Mouse (Mus musculus) ES-E14 (cell line): ENCODE data around the gene Msi2.

Experiments used
- CHD2 ChIP-seq: IDR thresholded peaks from 2 replicates; pipeline ENCODE4 v1.6.1; 2014; ENCODE audit warnings: mild to moderate bottlenecking, low read depth, low read length, inconsistent platforms
- HCFC1 ChIP-seq: IDR thresholded peaks from 2 replicates; pipeline ENCODE4 v1.6.1; 2012; ENCODE audit warnings: low read length, inconsistent platforms, borderline replicate concordance; ENCODE audit not compliant: insufficient read depth
- ZNF384 ChIP-seq: IDR thresholded peaks from 2 replicates; pipeline ENCODE4 v1.6.1; 2012; ENCODE audit warnings: low read depth, low read length, inconsistent platforms

GRCm38 (mm10) chr11:88688644-88689043, 29.7 kb downstream of the Msi2 start:
- TF ChIP-seq CHD2 (no peak), ZNF384 (no peak), HCFC1 (no peak)
